Mouse (Mus musculus): ENCODE results near the gene Sirt1. TPM values are rescaled to one million over a fixed set of nuclear protein-coding genes. Genes with fewer than 3 reads are reported as not detected.

The Sirt1 gene
- total and polyA plus RNA-seq, 3 experiments = 11.5 to 24.7 (median 17.4) TPM

DNA sequence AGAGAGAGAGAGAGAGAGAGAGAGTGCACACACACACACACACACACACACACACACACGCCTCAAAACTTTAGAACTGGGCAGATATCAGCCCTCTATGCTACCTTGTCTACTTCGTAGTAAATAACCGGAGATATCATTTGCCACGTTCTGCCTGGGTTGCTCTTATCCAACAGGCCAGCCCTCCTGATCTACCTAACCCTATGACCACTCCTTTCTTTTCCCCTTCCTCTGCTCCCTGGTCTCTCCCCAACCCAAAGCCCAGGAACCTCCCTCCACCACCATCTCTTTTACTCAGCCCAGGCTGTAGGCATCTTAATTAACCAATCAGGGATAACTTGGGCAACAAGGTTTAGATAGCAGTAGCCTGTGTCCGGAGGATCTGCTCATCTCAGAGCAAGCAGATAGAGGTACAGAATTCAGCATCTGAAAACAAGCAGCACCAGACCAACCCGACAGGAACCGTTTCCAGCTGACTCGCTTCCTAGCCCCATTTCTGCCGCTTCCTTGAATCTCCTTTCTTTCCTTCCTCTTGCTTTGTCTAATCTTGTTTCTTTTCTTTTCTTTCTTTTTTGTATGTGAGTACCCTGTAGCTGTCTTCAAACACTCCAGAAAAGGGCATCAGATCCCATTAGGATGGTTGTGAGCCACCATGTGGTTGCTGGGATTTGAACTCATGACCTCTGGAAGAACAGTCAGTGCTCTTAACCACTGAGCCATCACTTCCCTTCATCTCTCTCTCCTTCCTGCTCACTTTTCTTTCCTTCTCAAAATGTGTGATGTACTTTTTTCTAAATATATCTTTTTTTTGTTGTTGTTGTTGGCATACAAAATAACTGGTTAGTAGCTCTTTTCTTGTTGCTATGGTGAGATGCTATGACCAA, 42.3 kb upstream of the Sirt1 start:
- dilution Hi-C loops (cut with MboI; ENCODE audit: extremely low pct_ligation_motif_present, extremely low pct_unique_long_range_greater_than_20kb, low sequenced_read_pairs) = no loop called here
- H3K9me3 ChIP-seq (replicated peaks; ENCODE audit: low read length) = no peaks in the 10 kb centered on the region
- no peak overlapping the region for H3K4me2 ChIP-seq (ENCODE audit: insufficient read depth, low read depth, poor library complexity, severe bottlenecking)
- no peak overlapping the region for H3K9ac ChIP-seq (ENCODE audit: insufficient read depth, low read depth)
- H3K36me3 ChIP-seq (replicated peaks in 1 of 2; ENCODE audit: control insufficient read depth in 1 of 2, insufficient read depth in 1 of 2, low read length in 1 of 2) = no peaks in the 10 kb centered on the region
- no peak for TF ChIP-seq MAX (IDR thresholded peaks at IDR 0.05; ENCODE audit: low read length)
- no peak for TF ChIP-seq SMC3 (IDR thresholded peaks at IDR 0.05; ENCODE audit: low read depth, low read length)
- TF ChIP-seq POLR2A (IDR thresholded peaks at IDR 0.05; ENCODE audit: low read depth, low read length) = no peak
- no peak for TF ChIP-seq USF1 (IDR thresholded peaks at IDR 0.05; ENCODE audit: low read depth, low read length)
- TF ChIP-seq RAD21 (IDR thresholded peaks at IDR 0.05; ENCODE audit: low read depth, low read length) = no peak
- peaks cover 0 to 23% of the 10 kb centered on the region in 2 experiments; a peak in 3 of 4 replicates for H3K4me1 ChIP-seq (ENCODE audit: control insufficient read depth in 1 of 2, insufficient read depth in 2 of 2)
- no peak overlapping the region for H3K4me3 ChIP-seq (replicated peaks in 1 of 3; ENCODE audit: low read depth in 2 of 3, low read length in 2 of 3, poor library complexity in 1 of 3)
- no peaks in the 10 kb centered on the region for H3K27me3 ChIP-seq (replicated peaks)
- H3K27ac ChIP-seq (ENCODE audit: insufficient read depth, low read depth) = no peak overlapping the region
- no peaks in the 10 kb centered on the region for H3K79me2 ChIP-seq (replicated peaks; ENCODE audit: control insufficient read depth, extremely low read depth, insufficient read depth, poor library complexity, severe bottlenecking)
- no peak for DNase-seq (ENCODE audit: extremely low read depth)
- in situ Hi-C loops (cut with MboI; ENCODE audit: low pct_ligation_motif_present, low pct_unique_long_range_greater_than_20kb, low sequenced_read_pairs) = no loop called here

DNA sequence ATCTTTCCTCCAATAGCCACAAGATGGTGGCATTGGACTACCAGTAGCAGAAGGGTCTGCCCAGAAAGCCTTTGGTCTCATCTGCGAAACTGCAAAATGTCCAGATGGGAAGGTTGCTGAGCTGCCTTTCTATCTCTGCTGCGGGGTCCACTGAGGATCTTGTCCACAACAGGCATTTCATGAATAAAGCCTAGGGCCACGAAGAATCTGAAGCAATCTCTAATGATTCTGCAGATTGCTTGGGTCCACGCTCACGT, 41.2 kb upstream of the Sirt1 start:
- Histone ChIP-seq H3K27ac (ENCODE audit: insufficient read depth, low read depth) (no peak overlapping the region), H3K9ac (ENCODE audit: insufficient read depth, low read depth) (no peak overlapping the region), H3K4me3 (replicated peaks in 1 of 3; ENCODE audit: low read depth in 2 of 3, low read length in 2 of 3, poor library complexity in 1 of 3) (no peak overlapping the region), H3K9me3 (replicated peaks; ENCODE audit: low read length) (no peaks in the 10 kb centered on the region), H3K27me3 (replicated peaks) (no peaks in the 10 kb centered on the region), H3K4me2 (ENCODE audit: insufficient read depth, low read depth, poor library complexity, severe bottlenecking) (no peak overlapping the region), H3K79me2 (replicated peaks; ENCODE audit: control insufficient read depth, extremely low read depth, insufficient read depth, poor library complexity, severe bottlenecking) (no peaks in the 10 kb centered on the region), H3K4me1 (ENCODE audit: control insufficient read depth in 1 of 2, insufficient read depth in 2 of 2) (peaks cover 0 to 24% of the 10 kb centered on the region in 2 experiments; a peak in 3 of 4 replicates), H3K36me3 (replicated peaks in 1 of 2; ENCODE audit: control insufficient read depth in 1 of 2, insufficient read depth in 1 of 2, low read length in 1 of 2) (no peaks in the 10 kb centered on the region)
- in situ Hi-C loops (cut with MboI; ENCODE audit: low pct_ligation_motif_present, low pct_unique_long_range_greater_than_20kb, low sequenced_read_pairs) (no loop called here), dilution Hi-C loops (cut with MboI; ENCODE audit: extremely low pct_ligation_motif_present, extremely low pct_unique_long_range_greater_than_20kb, low sequenced_read_pairs) (no loop called here)
- no peak for DNase-seq (ENCODE audit: extremely low read depth)
- TF ChIP-seq RCOR1 (conservative IDR thresholded peaks at IDR 0.05; ENCODE audit: low read depth, low read length) = no peak

DNA sequence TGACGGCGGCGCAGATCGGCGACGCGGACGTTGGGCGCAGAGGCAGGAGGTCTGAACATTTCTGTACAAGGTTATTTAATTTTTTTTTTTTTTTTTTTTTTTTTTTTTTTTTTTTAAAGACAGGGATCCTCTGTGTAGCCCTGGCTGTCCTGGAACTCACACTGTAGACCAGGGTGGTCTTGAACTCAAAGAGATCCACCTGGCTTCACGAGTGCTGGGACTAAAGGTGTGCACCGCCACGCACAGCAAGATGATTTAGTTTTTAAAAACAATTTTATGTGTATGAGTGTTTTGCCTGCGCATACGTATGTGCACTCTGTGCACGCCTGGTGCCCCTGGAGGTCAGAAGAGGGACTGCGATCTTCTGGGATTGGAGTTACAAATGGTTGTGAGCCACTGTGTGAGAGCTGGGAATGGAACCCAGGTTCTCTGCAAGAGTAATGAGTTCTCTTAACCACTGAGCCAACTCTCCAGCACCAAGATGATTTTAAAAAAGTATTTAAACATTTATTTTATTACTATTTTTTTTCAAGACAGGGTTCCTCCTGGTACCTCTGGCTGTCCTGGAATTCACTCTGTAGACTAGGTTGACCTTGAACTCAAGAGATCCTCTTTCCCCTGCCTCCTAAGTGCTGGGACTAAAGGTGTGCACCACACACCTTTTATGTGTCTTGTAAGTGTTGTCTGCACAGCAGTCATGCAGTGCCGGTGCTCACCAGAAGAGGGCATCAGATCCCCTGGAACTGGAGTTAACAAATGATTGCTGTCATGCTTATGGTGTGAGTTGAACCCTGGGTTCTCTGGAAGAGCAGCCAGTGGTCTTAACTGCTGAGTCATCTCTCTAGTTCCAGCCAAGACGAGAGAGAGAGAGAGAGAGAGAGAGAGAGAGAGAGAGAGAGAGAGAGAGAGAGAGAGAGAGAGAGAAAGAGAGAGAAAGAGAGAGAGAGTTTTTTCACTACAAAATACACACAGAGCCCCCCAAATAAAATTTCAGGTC, 40.5 kb upstream of the Sirt1 start, which contains the start of gene Gm7075:
Gene Gm7075, minus strand, starts transcription at position 51 of the 997 bp plus-strand sequence.
- DNase-seq (ENCODE audit: extremely low read depth) = peak; percentile 56
- in situ Hi-C loops (cut with MboI; ENCODE audit: low pct_ligation_motif_present, low pct_unique_long_range_greater_than_20kb, low sequenced_read_pairs) (no loop called here), dilution Hi-C loops (cut with MboI; ENCODE audit: extremely low pct_ligation_motif_present, extremely low pct_unique_long_range_greater_than_20kb, low sequenced_read_pairs) (no loop called here)
- H3K79me2 ChIP-seq (replicated peaks; ENCODE audit: control insufficient read depth, extremely low read depth, insufficient read depth, poor library complexity, severe bottlenecking) = no peaks in the 10 kb centered on the region
- H3K4me2 ChIP-seq (ENCODE audit: insufficient read depth, low read depth, poor library complexity, severe bottlenecking) = no peak within 1 kb of the TSS
- H3K9me3 ChIP-seq (replicated peaks; ENCODE audit: low read length) = no peaks in the 10 kb centered on the region
- peaks cover 0 to 18% of the 10 kb centered on the region in 2 experiments; a peak in 3 of 4 replicates for H3K4me1 ChIP-seq (ENCODE audit: control insufficient read depth in 1 of 2, insufficient read depth in 2 of 2)
- no peak within 1 kb of the TSS for H3K4me3 ChIP-seq (replicated peaks in 1 of 3; ENCODE audit: low read depth in 2 of 3, low read length in 2 of 3, poor library complexity in 1 of 3)
- H3K27me3 ChIP-seq (replicated peaks) = no peaks in the 10 kb centered on the region
- H3K36me3 ChIP-seq (replicated peaks in 1 of 2; ENCODE audit: control insufficient read depth in 1 of 2, insufficient read depth in 1 of 2, low read length in 1 of 2) = no peaks in the 10 kb centered on the region
- no peak within 1 kb of the TSS for H3K9ac ChIP-seq (ENCODE audit: insufficient read depth, low read depth)
- H3K27ac ChIP-seq (ENCODE audit: insufficient read depth, low read depth) = no peak within 1 kb of the TSS
- TF ChIP-seq NELFE (IDR thresholded peaks at IDR 0.05; ENCODE audit: low read depth, low read length) (no peak), CTCF (conservative IDR thresholded peaks at IDR 0.05 in 1 of 2, IDR thresholded peaks at IDR 0.05 in 1 of 2; ENCODE audit: low read depth in 2 of 2, low read length in 2 of 2) (peak; percentile 55 to 57; a peak in 3 of 4 replicates), MAX (IDR thresholded peaks at IDR 0.05; ENCODE audit: low read length) (no peak), JUND (conservative IDR thresholded peaks at IDR 0.05; ENCODE audit: low read depth, low read length) (no peak), KAT2A (IDR thresholded peaks at IDR 0.05; ENCODE audit: insufficient replicate concordance, low read length) (no peak), SMC3 (IDR thresholded peaks at IDR 0.05; ENCODE audit: low read depth, low read length) (peak; percentile 29), RAD21 (IDR thresholded peaks at IDR 0.05; ENCODE audit: low read depth, low read length) (peak; percentile 20), USF2 (conservative IDR thresholded peaks at IDR 0.05; ENCODE audit: low read depth, low read length) (no peak), ETS1 (conservative IDR thresholded peaks at IDR 0.05; ENCODE audit: low read depth, low read length) (no peak), TBP (conservative IDR thresholded peaks at IDR 0.05; ENCODE audit: low read depth, low read length) (no peak), CHD2 (IDR thresholded peaks at IDR 0.05; ENCODE audit: low read length) (no peak), MXI1 (IDR thresholded peaks at IDR 0.05; ENCODE audit: low read depth, low read length) (no peak), GABPA (IDR thresholded peaks at IDR 0.05; ENCODE audit: insufficient replicate concordance, low read depth, low read length) (no peak)

Measured in CH12.LX (cell line).